Mouse (Mus musculus) heart, embryonic 14.5 days (tissue): Measurements from ENCODE around the gene Pard3. TPM values are rescaled to one million over a fixed set of nuclear protein-coding genes. Genes with fewer than 3 reads are reported as not detected.

ENCODE experiments used
- ATAC-seq: fragments of 200-750 bp; cut with Nextera tagmentation; 2 replicates; pipeline ENCODE4 v1.8.0; 2017; ENCODE audit warnings: low read depth, moderate TSS enrichment; ENCODE audit not compliant: insufficient number of reproducible peaks, insufficient read depth, low FRiP score
- H3K27ac ChIP-seq, 2 experiments: fragments of 200-500 bp in 1 of 2; fragments of 300-500 bp in 1 of 2; sonication (generic) in 1 of 2; replicated peaks in 1 of 2; 2 replicates each; pipeline ENCODE4 v1.5.1; 2012 to 2014; ENCODE audit warnings: low read depth in 2 of 2, low read length in 2 of 2, control low read depth in 1 of 2, mild to moderate bottlenecking in 1 of 2, mixed read lengths in 1 of 2; ENCODE audit not compliant: control insufficient read depth in 1 of 2, insufficient read depth in 1 of 2
- H3K27me3 ChIP-seq: fragments of 300-500 bp; sonication (generic); 2 replicates; pipeline ENCODE4 v1.6.1; 2014; ENCODE audit warnings: mild to moderate bottlenecking, low read length, control low read depth; ENCODE audit not compliant: control insufficient read depth, insufficient read depth
- H3K36me3 ChIP-seq: fragments of 300-500 bp; sonication (generic); 2 replicates; pipeline ENCODE4 v1.6.1; 2014; ENCODE audit warnings: mild to moderate bottlenecking, control low read depth, low read length, mixed read lengths; ENCODE audit not compliant: control insufficient read depth, insufficient read depth
- H3K4me1 ChIP-seq, 2 experiments: fragments of 200-500 bp in 1 of 2; fragments of 300-500 bp in 1 of 2; sonication (generic) in 1 of 2; 2 replicates each; pipeline ENCODE4 v1.6.1; 2012 to 2014; ENCODE audit warnings: low read length in 2 of 2, control low read depth in 1 of 2, mixed read lengths in 1 of 2; ENCODE audit not compliant: control insufficient read depth in 2 of 2, insufficient read depth in 2 of 2
- H3K4me2 ChIP-seq: fragments of 300-500 bp; sonication (generic); 2 replicates; pipeline ENCODE4 v1.6.1; 2014; ENCODE audit warnings: mild to moderate bottlenecking, low read length
- H3K4me3 ChIP-seq, 2 experiments: fragments of 200-500 bp in 1 of 2; fragments of 300-500 bp in 1 of 2; sonication (generic) in 1 of 2; 2 replicates each; pipeline ENCODE4 v1.5.1; 2012 to 2014; ENCODE audit warnings: low read length in 2 of 2, mild to moderate bottlenecking in 2 of 2, control low read depth in 1 of 2, low read depth in 1 of 2, moderate library complexity in 1 of 2; ENCODE audit not compliant: control insufficient read depth in 1 of 2, insufficient read depth in 1 of 2
- H3K9ac ChIP-seq: fragments of 300-500 bp; sonication (generic); 2 replicates; pipeline ENCODE4 v1.6.1; 2014; ENCODE audit warnings: mild to moderate bottlenecking, low read length
- H3K9me3 ChIP-seq: fragments of 300-500 bp; sonication (generic); 2 replicates; pipeline ENCODE4 v1.6.1; 2016; ENCODE audit warnings: low read length, control low read depth; ENCODE audit not compliant: control insufficient read depth
- WGBS: fragments of 180-500 bp; shearing (Covaris S2); extraction: QIAGEN DNeasy Blood & Tissue Kit; methylation state at CpG from one replicate; pipeline ENCODE4 v1.1.7; 2014; 5-methylcytosine and 5-hydroxymethylcytosine counted together
- polyA plus RNA-seq: library from polyadenylated mRNA; unstranded; fragments of >200 nt; fragmentation: Nextera tagmentation; extraction: Ambion mirVana; gene quantifications from 2 replicates; pipeline ENCODE4 v1.2.1, GENCODE M21; 2014

The Pard3 gene
- polyA plus RNA-seq, 1 experiment from 2014 or later: 21.2 TPM

DNA sequence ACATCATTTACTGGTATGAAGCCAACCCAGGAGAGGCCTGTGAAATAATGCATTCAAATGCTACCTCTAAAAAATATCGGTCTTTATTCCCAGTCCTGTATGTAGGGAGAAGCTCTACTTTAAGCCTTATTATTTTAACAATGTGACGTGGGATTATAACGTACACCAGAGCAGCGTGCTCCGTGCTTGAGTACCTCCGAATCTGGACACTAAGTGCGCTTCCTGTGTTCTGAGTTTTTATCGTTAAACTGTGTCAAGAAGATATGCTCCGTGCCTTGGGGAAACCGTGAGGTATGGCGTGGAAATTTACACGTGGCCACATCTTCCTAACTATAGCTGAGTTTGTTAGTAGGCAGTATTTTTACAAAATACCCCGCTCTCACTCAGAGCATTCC, 436.0 kb downstream of the Pard3 start:
- Histone ChIP-seq H3K27me3 (no peaks in the 10 kb centered on the region), H3K4me3 (no peak overlapping the region), H3K4me1 (peaks cover 0 to 14% of the 10 kb centered on the region in 2 experiments; a peak in 2 of 4 replicates), H3K9ac (no peak overlapping the region), H3K9me3 (no peaks in the 10 kb centered on the region), H3K27ac (no peak overlapping the region), H3K36me3 (no peaks in the 10 kb centered on the region), H3K4me2 (peak overlapping the region; percentile 34)
- no peak for ATAC-seq
- 55% methylated on average over 13 of the region's 13 CpGs for WGBS

DNA sequence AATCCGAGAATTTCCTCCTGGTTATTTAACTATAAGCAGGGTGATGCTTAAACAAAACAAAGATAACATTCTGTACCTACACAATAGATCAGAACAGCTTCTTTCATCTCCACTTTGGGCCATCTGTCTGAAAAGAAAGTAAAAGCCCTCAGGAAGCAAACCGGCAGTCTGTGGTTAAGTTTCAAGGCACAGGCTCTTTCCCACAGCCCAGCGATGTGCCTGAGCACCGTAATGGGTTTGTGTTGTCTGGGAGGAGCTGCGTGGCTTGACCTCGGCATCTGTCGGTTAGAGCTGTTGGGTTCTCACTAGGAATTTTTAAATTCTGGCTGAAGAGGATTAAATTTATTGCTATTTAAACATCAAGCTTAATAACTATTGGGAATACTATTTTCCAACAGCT, 436.5 kb downstream of the Pard3 start:
- Histone ChIP-seq H3K27me3 (no peaks in the 10 kb centered on the region), H3K9ac (no peak overlapping the region), H3K36me3 (no peaks in the 10 kb centered on the region), H3K9me3 (no peaks in the 10 kb centered on the region), H3K4me2 (peak overlapping the region; percentile 34), H3K4me1 (peaks cover 2 to 18% of the 10 kb centered on the region in 2 experiments; a peak in 3 of 4 replicates), H3K4me3 (no peak overlapping the region), H3K27ac (no peak overlapping the region)
- ATAC-seq: no peak
- 61% methylated on average over 7 of the region's 7 CpGs for WGBS

GRCm38 (mm10) chr8:127501756-127502155, 438.1 kb downstream of the Pard3 start:
- H3K4me1 ChIP-seq: peaks cover 2 to 21% of the 10 kb centered on the region in 2 experiments; a peak in 3 of 4 replicates
- no peaks in the 10 kb centered on the region for H3K36me3 ChIP-seq
- 64% methylated on average over 1 of the region's 1 CpGs for WGBS

DNA sequence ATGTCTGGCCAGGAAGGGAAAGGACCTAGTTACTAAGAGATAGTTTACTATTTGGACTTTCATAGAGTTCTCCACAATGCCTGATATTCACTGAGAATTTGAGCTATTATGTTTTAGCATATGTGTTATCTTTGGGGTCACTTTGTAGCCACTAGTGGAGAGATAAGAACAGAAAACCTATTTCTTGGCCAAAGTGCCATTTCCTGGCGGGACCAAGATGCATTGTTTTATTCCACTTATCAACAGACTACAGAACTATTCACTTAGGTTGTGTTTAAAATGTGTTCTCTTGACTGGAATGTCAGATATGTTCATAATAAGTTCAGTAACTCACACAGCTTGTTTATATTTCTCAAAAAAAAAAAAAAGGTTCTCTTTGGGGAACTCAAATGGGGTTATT, 441.6 kb downstream of the Pard3 start:
- WGBS: 54% methylated on average over 1 of the region's 1 CpGs
- Histone ChIP-seq H3K4me2 (no peak overlapping the region), H3K36me3 (no peaks in the 10 kb centered on the region), H3K9me3 (no peaks in the 10 kb centered on the region), H3K4me3 (no peak overlapping the region), H3K4me1 (peaks cover 2 to 13% of the 10 kb centered on the region in 2 experiments; a peak in 2 of 4 replicates), H3K27ac (0 out of 4 replicates have a peak overlapping the region, but pooled peaks of 1 of the 2 experiments have one; percentile 21), H3K27me3 (no peaks in the 10 kb centered on the region), H3K9ac (no peak overlapping the region)
- ATAC-seq: no peak

More at GRCm38 (mm10) chr8:127501756-127502155, 438.1 kb downstream of the Pard3 start:
- Histone ChIP-seq H3K27ac (no peak overlapping the region), H3K4me3 (no peak overlapping the region), H3K27me3 (no peaks in the 10 kb centered on the region), H3K4me2 (no peak overlapping the region), H3K9ac (no peak overlapping the region), H3K9me3 (no peaks in the 10 kb centered on the region)
- ATAC-seq: no peak

DNA sequence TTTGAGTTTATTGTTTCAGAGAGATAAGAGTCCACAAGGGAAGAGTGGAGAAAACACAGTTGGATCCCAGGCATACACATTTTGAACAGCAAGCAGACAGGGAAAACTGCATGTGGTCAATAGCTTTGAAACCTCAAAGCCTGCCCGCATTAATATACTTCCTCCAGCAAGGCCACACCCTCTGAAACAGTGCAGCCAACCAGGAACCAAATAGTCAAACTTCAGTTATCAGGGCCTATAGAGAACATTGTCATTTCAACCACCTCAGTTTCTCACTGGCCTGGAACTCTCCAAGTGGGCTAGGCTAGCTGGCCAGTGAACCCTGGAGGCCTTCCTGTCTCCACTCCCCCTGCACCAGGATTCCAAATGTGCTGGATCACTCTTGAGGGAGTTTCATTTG, 442.6 kb downstream of the Pard3 start:
- Histone ChIP-seq H3K4me2 (no peak overlapping the region), H3K9me3 (no peaks in the 10 kb centered on the region), H3K9ac (no peak overlapping the region), H3K36me3 (no peaks in the 10 kb centered on the region), H3K4me3 (no peak overlapping the region), H3K27ac (no peak overlapping the region), H3K4me1 (peaks cover 2 to 13% of the 10 kb centered on the region in 2 experiments; a peak in 2 of 4 replicates), H3K27me3 (no peaks in the 10 kb centered on the region)
- ATAC-seq: no peak
- WGBS: 90% methylated on average over 1 of the region's 1 CpGs

GRCm38 (mm10) chr8:127511341-127511740, 447.6 kb downstream of the Pard3 start:
- Histone ChIP-seq H3K4me1 (peaks cover 6 to 17% of the 10 kb centered on the region in 2 experiments), H3K4me3 (no peak overlapping the region), H3K27me3 (no peaks in the 10 kb centered on the region), H3K27ac (no peak overlapping the region), H3K4me2 (no peak overlapping the region), H3K9me3 (no peaks in the 10 kb centered on the region), H3K9ac (no peak overlapping the region), H3K36me3 (no peaks in the 10 kb centered on the region)
- 94% methylated on average over 1 of the region's 1 CpGs for WGBS
- no peak for ATAC-seq

- H3K27ac ChIP-seq: no peak overlapping the region
- H3K4me1 ChIP-seq: peaks cover 6 to 19% of the 10 kb centered on the region in 2 experiments
- no peaks in the 10 kb centered on the region for H3K9me3 ChIP-seq
- no peaks in the 10 kb centered on the region for H3K36me3 ChIP-seq
- WGBS: 86% methylated on average over 1 of the region's 1 CpGs
- no peak overlapping the region for H3K9ac ChIP-seq
- H3K27me3 ChIP-seq: no peaks in the 10 kb centered on the region
- ATAC-seq: no peak
- no peak overlapping the region for H3K4me2 ChIP-seq
- no peak overlapping the region for H3K4me3 ChIP-seq
These were observed 448.4 kb downstream of the Pard3 start for GRCm38 (mm10) chr8:127512001-127512573.

- no peaks in the 10 kb centered on the region for H3K9me3 ChIP-seq
- no peaks in the 10 kb centered on the region for H3K36me3 ChIP-seq
- no peak overlapping the region for H3K4me2 ChIP-seq
- H3K4me1 ChIP-seq: peaks cover 6 to 19% of the 10 kb centered on the region in 2 experiments
- H3K9ac ChIP-seq: no peak overlapping the region
- no peak overlapping the region for H3K4me3 ChIP-seq
- H3K27ac ChIP-seq: no peak overlapping the region
- no peak for ATAC-seq
- no peaks in the 10 kb centered on the region for H3K27me3 ChIP-seq
- WGBS: 76% methylated on average over 4 of the region's 4 CpGs
These were observed 448.9 kb downstream of the Pard3 start for GRCm38 (mm10) chr8:127512580-127512979.
